Mouse (Mus musculus) left cerebral cortex, postnatal 10 days (tissue): ENCODE results near the gene Zfp503. TPM values are rescaled to one million over a fixed set of nuclear protein-coding genes. Genes with fewer than 3 reads are reported as not detected.

ENCODE experiments used
- DNase-seq, 2 experiments: peaks; one replicate each; pipeline ENCODE4 v3.0.0; 2021 to 2022; ENCODE audit warnings: low spot score in 2 of 2, mixed read lengths in 1 of 2; ENCODE audit errors: extremely low spot score in 1 of 2
- intact Hi-C: fragments of 180-260 bp; cut with DNase I; formaldehyde crosslinking; loops from one replicate; pipeline ENCODE4 v1.15.1; 2025
- total RNA-seq, 2 experiments: library from RNA; stranded (reverse); gene quantifications; 2 replicates each; pipeline ENCODE4 v1.2.3; 2021

Zfp503 gene
- total RNA-seq, 2 experiments from 2014 or later, result 2.6 to 3.2 TPM

GRCm38 (mm10) chr14:21983311-21983949 is 6.0 kb downstream of the Zfp503 start:
- intact Hi-C loops, result loop anchor here (10.0 kb wide), 3 partner anchors 191 to 1421 kb away; no protein-coding TSS in a partner anchor
- no peak for DNase-seq

DNA sequence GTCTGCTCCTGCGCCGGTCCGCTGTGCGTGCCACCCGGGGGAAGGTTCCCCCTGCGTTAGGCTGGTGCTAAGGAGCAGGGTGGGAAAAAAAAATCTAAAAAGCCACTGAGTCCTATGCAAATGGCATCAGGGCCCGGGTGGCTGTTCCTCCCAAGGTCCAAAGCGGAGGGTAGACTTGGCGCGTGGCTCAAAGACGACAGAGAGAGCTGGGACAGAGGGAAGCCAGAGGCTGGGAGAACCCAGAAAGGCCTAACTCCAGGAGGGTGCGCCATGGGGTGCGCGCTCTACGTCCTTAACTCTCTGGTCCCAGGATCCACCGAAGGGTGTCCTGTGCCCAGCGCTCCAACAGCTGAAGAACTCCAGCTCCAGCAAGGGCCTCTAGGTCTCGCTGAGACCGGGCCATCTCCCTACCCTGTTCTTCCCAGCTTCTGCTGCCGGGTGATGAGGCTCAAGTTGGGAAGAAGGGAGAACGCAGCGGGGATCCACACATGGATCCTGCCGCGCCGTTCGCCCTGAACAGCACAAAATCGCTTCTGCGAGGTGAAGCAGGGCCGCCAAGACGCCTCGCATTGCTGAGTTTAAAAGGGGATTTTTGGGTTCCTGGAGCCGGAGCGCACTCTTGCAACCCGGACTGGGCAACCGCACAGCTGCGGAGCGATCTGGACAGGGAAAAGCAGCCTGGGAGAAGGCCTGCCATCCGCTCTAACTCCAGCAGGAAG is 6.7 kb downstream of the Zfp503 start:
- DNase-seq, result peak in 1 of 2 experiments; percentile 35
- intact Hi-C loops, result loop anchor here (10.0 kb wide), 3 partner anchors 192 to 1422 kb away; no protein-coding TSS in a partner anchor

GRCm38 (mm10) chr14:21982096-21982591 is 7.3 kb downstream of the Zfp503 start:
- no peak for DNase-seq
- intact Hi-C loops, result loop anchor here (10.0 kb wide), 3 partner anchors 193 to 1423 kb away; no protein-coding TSS in a partner anchor

GRCm38 (mm10) chr14:21981462-21981861 is 7.9 kb downstream of the Zfp503 start:
- intact Hi-C loops, result loop anchor here (10.0 kb wide), 3 partner anchors 193 to 1423 kb away; no protein-coding TSS in a partner anchor
- peak in 1 of 2 experiments; percentile 84 for DNase-seq

DNA sequence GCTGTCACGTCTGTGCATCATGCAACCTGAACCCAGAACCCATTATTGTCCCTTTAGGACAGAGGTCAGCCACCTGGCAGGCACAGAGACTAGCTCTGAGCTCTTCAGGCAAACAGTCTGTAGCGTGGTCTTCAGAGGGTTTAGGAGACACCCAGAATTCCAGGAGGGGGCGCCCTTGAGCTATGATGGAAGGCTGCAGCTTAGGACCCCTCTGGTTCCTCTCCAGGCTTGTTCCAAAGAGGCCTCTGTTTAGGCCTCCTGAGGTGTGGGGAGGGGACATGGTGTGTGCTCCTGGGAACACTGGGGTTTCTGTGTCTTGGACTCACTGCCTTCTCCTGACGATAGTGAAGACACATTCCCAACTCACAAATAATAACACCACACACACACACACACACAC is 20.4 kb downstream of the Zfp503 start:
- intact Hi-C loops, result no loop called here

DNA sequence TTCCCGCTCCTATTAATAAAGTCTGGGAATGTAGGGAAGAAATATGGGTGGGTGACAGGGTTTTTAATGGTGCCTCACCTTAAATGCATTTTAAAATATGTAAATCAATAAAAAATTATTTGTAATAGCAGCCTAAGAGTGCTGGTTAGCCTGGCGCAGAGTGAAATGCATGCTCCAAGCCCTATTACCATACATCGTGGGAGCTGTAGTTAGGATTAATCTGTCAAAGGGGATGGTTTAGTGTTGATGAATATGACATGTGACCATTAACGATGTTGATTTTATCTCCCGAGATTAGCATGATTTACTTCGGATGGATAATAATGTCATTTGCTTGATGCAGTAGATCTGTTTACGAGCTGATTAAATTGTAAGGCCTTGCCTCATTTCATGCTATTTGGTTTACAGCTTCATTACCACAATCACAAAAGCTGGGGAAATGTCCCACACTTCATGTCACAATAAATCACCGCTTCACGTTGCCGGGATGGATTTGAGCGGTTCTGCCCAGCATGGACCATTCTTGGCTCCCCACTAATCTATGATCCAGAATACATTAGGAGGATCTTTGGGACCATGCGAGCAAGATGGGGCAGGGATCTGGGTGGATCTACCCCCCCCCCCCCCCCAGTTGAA is 21.9 kb downstream of the Zfp503 start:
- no peak for DNase-seq
- intact Hi-C loops, result no loop called here

More for the DNA sequence above, 20.4 kb downstream of the Zfp503 start:
- DNase-seq, result peak in 1 of 2 experiments; percentile 82

DNA sequence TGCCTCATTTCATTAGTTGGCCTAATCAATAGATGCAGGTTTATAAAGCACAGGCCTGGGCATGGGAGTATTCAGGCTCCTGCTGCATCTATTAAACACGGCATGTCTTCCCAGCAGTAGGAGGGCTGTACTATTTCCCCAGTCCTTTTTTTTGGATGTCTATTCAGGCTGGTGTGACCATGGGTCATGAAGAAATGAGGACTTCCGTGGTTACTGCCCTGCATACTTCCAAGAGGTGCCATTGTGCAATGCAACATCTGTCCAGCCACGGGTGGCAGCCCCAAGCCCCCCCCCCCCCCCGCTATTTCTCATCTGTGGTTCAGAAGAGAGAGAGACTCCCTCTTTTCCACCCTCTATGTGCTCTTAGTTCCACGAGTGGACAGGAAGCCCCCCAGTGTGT is 23.1 kb downstream of the Zfp503 start:
- DNase-seq, result no peak
- intact Hi-C loops, result no loop called here

DNA sequence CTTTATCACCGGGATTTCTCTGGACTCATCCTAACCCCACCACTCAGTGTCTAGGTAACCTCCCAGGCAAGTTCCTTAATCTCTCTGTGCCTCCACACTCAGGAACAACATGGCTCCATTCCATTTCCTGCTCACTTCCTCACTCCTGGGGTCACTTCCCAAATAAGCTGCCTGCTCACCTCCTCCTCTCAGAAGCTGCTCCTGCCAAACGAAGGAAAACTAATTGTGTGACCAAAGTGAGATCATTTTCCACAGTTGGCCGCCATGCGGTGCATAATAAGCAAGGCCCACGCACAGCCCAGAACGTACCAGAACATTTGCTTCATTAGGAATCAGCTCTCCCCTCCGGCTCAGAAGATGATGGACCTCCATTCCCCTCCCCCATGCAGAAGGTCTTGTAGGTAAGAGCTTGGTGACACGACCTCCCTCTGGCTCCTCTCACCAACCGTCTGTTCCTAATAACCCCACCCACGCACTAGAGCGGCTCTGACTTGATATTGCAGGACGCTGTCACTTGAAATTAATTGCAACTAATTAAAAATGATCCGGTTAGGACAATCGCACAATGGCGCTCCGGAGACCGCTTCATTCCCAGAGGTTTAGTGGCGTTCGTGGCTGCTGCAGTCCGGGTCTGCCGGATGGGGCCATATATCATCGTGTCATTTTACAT is 26.9 kb downstream of the Zfp503 start:
- intact Hi-C loops, result no loop called here
- DNase-seq, result no peak

DNA sequence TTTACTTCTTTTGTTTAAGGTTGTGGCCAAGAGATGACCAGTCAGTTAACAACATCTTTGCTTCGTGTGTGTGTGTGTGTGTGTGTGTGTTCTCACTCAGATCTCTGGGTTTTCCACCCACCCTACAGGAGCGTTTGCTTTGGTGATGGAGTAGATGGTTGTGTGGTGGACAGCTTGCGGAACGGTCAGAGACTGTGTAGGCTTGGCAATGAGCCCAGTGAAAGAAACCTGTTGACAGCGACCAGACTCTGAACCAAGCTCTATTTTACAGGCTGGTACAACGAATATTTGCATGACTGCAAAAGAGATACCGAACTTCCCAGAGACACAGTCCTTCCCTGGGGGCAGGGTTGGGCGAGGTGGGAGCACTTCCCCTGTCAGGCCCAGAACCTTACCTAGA is 30.2 kb downstream of the Zfp503 start:
- intact Hi-C loops, result no loop called here
- DNase-seq, result peak in 1 of 2 experiments; percentile 31

DNA sequence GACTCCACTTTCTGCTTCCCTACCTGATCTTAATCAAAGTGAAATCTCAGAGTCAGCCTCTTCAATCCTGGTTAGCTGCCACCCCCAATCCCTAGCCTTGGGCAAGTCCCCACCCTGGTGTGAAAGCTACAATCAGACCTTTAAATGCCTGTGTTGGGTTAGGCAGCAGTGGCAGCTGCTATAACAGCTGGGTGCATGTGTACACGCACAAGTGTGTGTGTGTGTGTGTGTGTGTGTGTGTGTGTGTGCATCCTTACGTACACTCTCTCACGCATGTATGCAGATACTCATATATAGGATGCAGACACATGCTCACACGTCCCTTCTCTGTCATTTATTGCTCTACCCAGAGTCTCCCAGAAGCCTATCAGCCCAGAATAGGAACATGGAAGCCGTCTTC is 30.8 kb downstream of the Zfp503 start:
- DNase-seq, result no peak
- intact Hi-C loops, result no loop called here

DNA sequence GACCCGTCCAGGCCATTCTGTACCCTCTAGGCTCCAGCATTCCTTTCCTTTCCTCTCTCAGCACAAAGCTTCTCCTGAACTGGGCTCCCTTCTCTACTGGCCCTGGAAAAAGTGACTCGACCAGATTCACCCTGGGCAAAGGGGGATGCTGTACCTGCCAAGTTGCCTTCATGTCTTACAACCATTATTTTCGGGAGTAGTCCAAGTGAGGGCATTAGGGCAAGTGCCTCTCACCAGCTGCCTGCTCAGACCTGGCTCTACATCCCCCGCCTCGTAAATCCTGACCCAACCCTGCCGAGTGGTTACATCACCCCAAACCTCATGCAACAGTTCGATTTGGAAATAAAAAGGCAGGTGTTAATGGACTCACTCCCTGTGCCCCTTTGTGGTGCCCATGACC is 36.9 kb downstream of the Zfp503 start:
- DNase-seq, result no peak
- intact Hi-C loops, result no loop called here

GRCm38 (mm10) chr14:21951896-21952523 is 37.4 kb downstream of the Zfp503 start:
- intact Hi-C loops, result no loop called here
- no peak for DNase-seq

DNA sequence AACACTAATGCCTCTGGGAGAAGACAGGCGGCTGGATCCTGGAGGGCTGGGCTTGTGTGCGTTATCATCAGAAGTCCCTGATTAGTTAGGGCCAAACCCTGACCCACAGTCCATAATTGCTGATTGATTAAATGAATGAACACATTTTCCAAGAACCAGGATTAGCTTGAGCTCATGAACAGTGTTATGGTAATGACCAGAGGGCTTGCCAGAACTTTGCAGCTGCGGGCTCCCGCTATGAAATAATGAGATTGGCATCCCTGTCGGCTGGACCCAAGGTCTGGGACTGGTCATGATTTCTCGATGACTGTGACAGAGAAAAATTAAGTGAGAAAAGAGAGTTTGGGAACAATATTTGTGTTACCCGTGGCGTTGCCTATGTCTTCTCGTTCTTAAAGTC is 44.5 kb downstream of the Zfp503 start:
- intact Hi-C loops, result no loop called here
- DNase-seq, result no peak

- intact Hi-C loops, result no loop called here
These were observed 47.8 kb downstream of the Zfp503 start for GRCm38 (mm10) chr14:21941581-21941980.

GRCm38 (mm10) chr14:21937116-21937515 is 52.3 kb downstream of the Zfp503 start:
- intact Hi-C loops, result no loop called here
- no peak for DNase-seq

More at GRCm38 (mm10) chr14:21941581-21941980, 47.8 kb downstream of the Zfp503 start:
- no peak for DNase-seq

DNA sequence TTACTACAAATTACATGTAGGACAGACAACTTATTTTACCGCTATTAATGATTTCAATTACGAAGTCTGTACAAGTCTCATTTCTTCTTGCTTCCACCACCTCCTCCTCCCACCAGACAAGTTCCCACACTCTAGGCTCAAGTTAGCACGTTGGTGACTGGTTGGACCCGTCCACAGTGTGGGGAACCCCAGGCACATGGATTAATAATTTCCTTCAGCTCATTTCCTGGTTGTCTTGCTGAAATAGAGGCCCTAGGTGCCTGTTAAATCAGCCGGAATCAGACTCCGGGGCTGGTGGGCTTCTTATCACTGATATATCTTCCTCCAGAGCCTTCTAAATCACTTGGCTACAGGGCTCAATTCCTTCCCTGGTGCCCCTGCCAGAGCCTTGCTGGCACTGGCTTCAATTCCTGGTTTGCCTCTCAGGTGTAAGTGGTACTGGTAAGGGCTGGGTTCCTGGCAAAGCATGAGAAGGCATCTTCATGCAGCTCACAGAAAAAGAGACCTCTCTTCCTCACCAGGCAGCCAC is 53.2 kb downstream of the Zfp503 start:
- intact Hi-C loops, result no loop called here
- DNase-seq, result no peak
